In genomic region chr6:122339047-122339647, GRCm38 (mm10) we compare ENCODE assay signal across 8 mouse cellular contexts. TPM values are rescaled to one million over a fixed set of nuclear protein-coding genes. Genes with fewer than 3 reads are reported as not detected.
DNase-seq lines count a peak whose midpoint lies in the region; ATAC-seq and TF ChIP-seq lines count a peak whose summit lies in the region.

No protein-coding gene starts in this region.

- peak; percentile 50; the same call in 1 of the 2 replicates for TF ChIP-seq POLR2A in brain, embryonic 14.5 days (IDR thresholded peaks at IDR 0.05; ENCODE audit: borderline replicate concordance, extremely low read depth, insufficient read depth, insufficient read length, poor library complexity, severe bottlenecking)

- peak overlapping the region; percentile 92 for H3K27ac ChIP-seq in heart, embryonic 13.5 days (replicated peaks)
- H3K27ac ChIP-seq in liver, embryonic 13.5 days: peak overlapping the region; percentile 55
- peak overlapping the region; percentile 96 for H3K27ac ChIP-seq in stomach, embryonic 14.5 days (ENCODE audit: low read length)

- peak; percentile 76 for ATAC-seq in CD4-positive, CD25-positive, alpha-beta regulatory T cell, adult 4 months
- peak; percentile 71 for ATAC-seq in erythroblast, adult 5-6 weeks (replicated peaks; ENCODE audit: low FRiP score, poor library complexity, severe bottlenecking)
- ATAC-seq in heart, embryonic 13.5 days (ENCODE audit: extremely low read depth, insufficient number of reproducible peaks, low FRiP score, low TSS enrichment): peak; percentile 81; the same call in 1 of the 2 replicates
- ATAC-seq in liver, embryonic 13.5 days (ENCODE audit: low read depth): peak; percentile 83
- ATAC-seq in stomach, embryonic 14.5 days (ENCODE audit: insufficient number of reproducible peaks, insufficient read depth, low FRiP score, low read depth): peak; percentile 74

- H3K9me3 ChIP-seq in heart, embryonic 13.5 days: no peaks in the 10 kb centered on the region
- no peaks in the 10 kb centered on the region for H3K9me3 ChIP-seq in liver, embryonic 13.5 days (replicated peaks)
- H3K9me3 ChIP-seq in stomach, embryonic 14.5 days (ENCODE audit: control insufficient read depth, low read depth, low read length): no peaks in the 10 kb centered on the region

- no peaks in the 10 kb centered on the region for H3K27me3 ChIP-seq in heart, embryonic 13.5 days (replicated peaks)
- peaks cover 10% of the 10 kb centered on the region; the same call in 1 of the 2 replicates for H3K27me3 ChIP-seq in liver, embryonic 13.5 days
- H3K27me3 ChIP-seq in stomach, embryonic 14.5 days (ENCODE audit: control insufficient read depth, insufficient read depth, low read length): no peaks in the 10 kb centered on the region

- H3K4me2 ChIP-seq in heart, embryonic 13.5 days: peak overlapping the region; percentile 89
- peak overlapping the region; percentile 86 for H3K4me2 ChIP-seq in liver, embryonic 13.5 days
- H3K4me2 ChIP-seq in stomach, embryonic 14.5 days (replicated peaks; ENCODE audit: low read depth, low read length): peak overlapping the region; percentile 58

- peaks cover 32% of the 10 kb centered on the region for H3K4me1 ChIP-seq in heart, embryonic 13.5 days
- H3K4me1 ChIP-seq in liver, embryonic 13.5 days (replicated peaks): peaks cover 26% of the 10 kb centered on the region
- H3K4me1 ChIP-seq in stomach, embryonic 14.5 days (ENCODE audit: control insufficient read depth, insufficient read depth, low read length): peaks cover 14% of the 10 kb centered on the region; the same call in 1 of the 2 replicates

- peaks cover 26% of the 10 kb centered on the region for H3K36me3 ChIP-seq in heart, embryonic 13.5 days
- H3K36me3 ChIP-seq in liver, embryonic 13.5 days: no peaks in the 10 kb centered on the region
- peaks cover 7% of the 10 kb centered on the region; the same call in 1 of the 2 replicates for H3K36me3 ChIP-seq in stomach, embryonic 14.5 days (ENCODE audit: control insufficient read depth, insufficient read depth, low read length)

- TF ChIP-seq CTCF in brain, embryonic 14.5 days (IDR thresholded peaks at IDR 0.05; ENCODE audit: borderline replicate concordance, extremely low read depth, insufficient read depth, insufficient read length): no peak

- peak overlapping the region; percentile 90 for H3K9ac ChIP-seq in heart, embryonic 13.5 days
- peak overlapping the region; percentile 75 for H3K9ac ChIP-seq in liver, embryonic 13.5 days
- H3K9ac ChIP-seq in stomach, embryonic 14.5 days (replicated peaks; ENCODE audit: low read depth, low read length): peak overlapping the region; percentile 61

- under 1% methylated on average over 37 of the region's 51 CpGs for WGBS in heart, embryonic 13.5 days
- WGBS in liver, embryonic 13.5 days (ENCODE audit: insufficient replicate concordance): under 1% methylated on average over 36 of the region's 51 CpGs
- WGBS in stomach, embryonic 14.5 days: under 1% methylated on average over 30 of the region's 51 CpGs

- peak overlapping the region; percentile 79 for H3K4me3 ChIP-seq in heart, embryonic 13.5 days
- peak overlapping the region; percentile 78 for H3K4me3 ChIP-seq in liver, embryonic 13.5 days (replicated peaks)
- peak overlapping the region; percentile 71 for H3K4me3 ChIP-seq in stomach, embryonic 14.5 days (ENCODE audit: low read depth, low read length)

- DNase-seq in brain, embryonic 14.5 days (ENCODE audit: low read depth): peak; percentile 80
- DNase-seq in kidney, postnatal 14 days: peak; percentile 78
- peak; percentile 66 for DNase-seq in liver, embryonic 13.5 days
- peak; percentile 35 to 48 for DNase-seq in natural killer cell, adult 2 months (ENCODE audit: low spot score in 2 of 2)

RNA-seq across cellular contexts. Expression of gene Phc1, which starts 1.2 kb away (rescaled TPM):
- polyA plus RNA-seq in CD4-positive, CD25-positive, alpha-beta regulatory T cell, adult 4 months (2017; shearing (Covaris generic)): 1 to 10 TPM; 5.6 to 7.1 TPM
- polyA plus RNA-seq in brain, embryonic 14.5 days (2012; rRNA removed): 112 and 168 TPM in 2 replicates
- total RNA-seq in erythroblast, adult 5-6 weeks (2015; ENCODE audit: low replicate concordance): 1.7 and 15.9 TPM in 2 replicates
- 0.34 and 1.5 TPM in 2 replicates for total RNA-seq in erythroblast, adult 5-6 weeks (2017; ENCODE audit: low replicate concordance)
- 9.7 and 12.1 TPM in 2 replicates for polyA plus RNA-seq in heart, embryonic 13.5 days (2015; fragmentation: Nextera tagmentation; extraction: Ambion mirVana)
- polyA plus RNA-seq in liver, embryonic 13.5 days (2015; fragmentation: Nextera tagmentation; extraction: Ambion mirVana): 2.1 and 2.2 TPM in 2 replicates
- 23.4 and 25.9 TPM in 2 replicates for polyA plus RNA-seq in stomach, embryonic 14.5 days (2014; fragmentation: Nextera tagmentation; extraction: Ambion mirVana)

RNA-seq across cellular contexts. Expression of gene M6pr, which starts 30.6 kb away (rescaled TPM):
- polyA plus RNA-seq in CD4-positive, CD25-positive, alpha-beta regulatory T cell, adult 4 months (2017; shearing (Covaris generic)): 100 to 1,000 TPM; 255 to 333 TPM
- polyA plus RNA-seq in brain, embryonic 14.5 days (2012; rRNA removed): 42.7 and 42.8 TPM in 2 replicates
- total RNA-seq in erythroblast, adult 5-6 weeks (2015; ENCODE audit: low replicate concordance): 53.2 and 57.5 TPM in 2 replicates
- total RNA-seq in erythroblast, adult 5-6 weeks (2017; ENCODE audit: low replicate concordance): 71.4 and 102 TPM in 2 replicates
- 71.1 and 76.3 TPM in 2 replicates for polyA plus RNA-seq in heart, embryonic 13.5 days (2015; fragmentation: Nextera tagmentation; extraction: Ambion mirVana)
- 105 and 116 TPM in 2 replicates for polyA plus RNA-seq in liver, embryonic 13.5 days (2015; fragmentation: Nextera tagmentation; extraction: Ambion mirVana)
- 108 and 118 TPM in 2 replicates for polyA plus RNA-seq in stomach, embryonic 14.5 days (2014; fragmentation: Nextera tagmentation; extraction: Ambion mirVana)

RNA-seq across cellular contexts. Expression of gene Klrg1, which starts 56.5 kb away (rescaled TPM):
- 100 to 1,000 TPM; 111 to 138 TPM for polyA plus RNA-seq in CD4-positive, CD25-positive, alpha-beta regulatory T cell, adult 4 months (2017; shearing (Covaris generic))
- 0.57 and 0.60 TPM in 2 replicates for polyA plus RNA-seq in brain, embryonic 14.5 days (2012; rRNA removed)
- total RNA-seq in erythroblast, adult 5-6 weeks (2015; ENCODE audit: low replicate concordance): 0.77 TPM in 1 of 2 replicates, not detected in the other
- not detected in 2 replicates for total RNA-seq in erythroblast, adult 5-6 weeks (2017; ENCODE audit: low replicate concordance)
- polyA plus RNA-seq in heart, embryonic 13.5 days (2015; fragmentation: Nextera tagmentation; extraction: Ambion mirVana): not detected in 2 replicates
- not detected in 2 replicates for polyA plus RNA-seq in liver, embryonic 13.5 days (2015; fragmentation: Nextera tagmentation; extraction: Ambion mirVana)
- polyA plus RNA-seq in stomach, embryonic 14.5 days (2014; fragmentation: Nextera tagmentation; extraction: Ambion mirVana): not detected in 2 replicates

Comparison
In these comparisons a context has a peak if more than half of its experiments do, and no peak if none do; other contexts are left out.
1. Peak in every context shown above with its lines: DNase-seq, ATAC-seq, H3K4me3 ChIP-seq and H3K27ac ChIP-seq.
2. RNA of gene Klrg1, which starts 56.5 kb away (polyA plus RNA-seq): 111 to 138 TPM in CD4-positive, CD25-positive, alpha-beta regulatory T cell, adult 4 months; 0.57 to 0.60 TPM in brain, embryonic 14.5 days, not detected in heart, embryonic 13.5 days, not detected in liver, embryonic 13.5 days and not detected in stomach, embryonic 14.5 days; every median in the first group is over 10 times any median in the second.